Mouse (Mus musculus): ENCODE data around the gene Gm14440.
"Not testable (repeated sequence)": the region's sequence is repeated elsewhere in the genome, so short reads cannot be mapped to it uniquely, and the experiment has no call there.

Gene Gm14440

DNA sequence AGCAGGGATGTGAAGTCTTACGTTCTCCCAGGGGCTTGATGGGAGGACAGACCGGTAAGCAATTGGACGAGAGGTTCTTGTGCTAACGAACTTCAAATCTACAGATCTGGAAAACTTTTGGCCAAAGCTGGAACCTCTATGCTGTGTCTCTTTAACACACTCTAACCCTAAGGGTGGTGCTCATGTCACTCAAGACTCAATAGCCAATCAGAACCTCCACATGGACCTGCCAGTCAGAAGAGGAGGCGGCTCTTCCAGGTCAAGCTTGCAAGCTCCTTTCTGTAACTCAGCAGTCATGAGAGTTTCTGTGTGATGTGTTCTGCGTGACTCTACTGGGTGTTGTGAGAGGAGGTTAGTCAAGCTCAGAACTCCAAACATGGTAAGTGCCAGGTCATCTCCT lies at the start of gene Gm14440:
Gene Gm14440 (plus strand): TSS at position 301 of the 400 bp plus-strand sequence.
- DNase-seq, result not testable (repeated sequence)

Measured in cerebellum, adult 9-10 months (tissue).